Mouse (Mus musculus) midbrain, embryonic 10.5 days (tissue): ENCODE measurements around the gene Ankrd13c. TPM values are rescaled to one million over a fixed set of nuclear protein-coding genes. Genes with fewer than 3 reads are reported as not detected.
"Not testable (repeated sequence)": the region's sequence is repeated elsewhere in the genome, so short reads cannot be mapped to it uniquely, and the experiment has no call there.

Source experiments
- DNase-seq: peaks from one replicate; pipeline ENCODE4 v3.0.0-alpha.2; 2017; ENCODE audit warnings: low spot score
- H3K27ac ChIP-seq: fragments of 300-500 bp; sonication (generic); replicated peaks from 2 replicates; pipeline ENCODE4 v1.5.1; 2016; ENCODE audit warnings: mild to moderate bottlenecking
- H3K27me3 ChIP-seq: fragments of 300-500 bp; sonication (generic); 2 replicates; pipeline ENCODE4 v1.6.1; 2016; ENCODE audit warnings: low read depth, mild to moderate bottlenecking; ENCODE audit not compliant: poor library complexity, severe bottlenecking
- H3K36me3 ChIP-seq: fragments of 300-500 bp; sonication (generic); 2 replicates; pipeline ENCODE4 v1.6.1; 2016; ENCODE audit warnings: mild to moderate bottlenecking, moderate library complexity
- H3K4me1 ChIP-seq: fragments of 300-500 bp; sonication (generic); 2 replicates; pipeline ENCODE4 v1.6.1; 2016
- H3K4me3 ChIP-seq: fragments of 300-500 bp; sonication (generic); 2 replicates; pipeline ENCODE4 v1.5.1; 2016; ENCODE audit warnings: mild to moderate bottlenecking, moderate library complexity
- H3K9me3 ChIP-seq: fragments of 300-500 bp; sonication (generic); replicated peaks from 2 replicates; pipeline ENCODE4 v1.6.1; 2016; ENCODE audit warnings: mild to moderate bottlenecking
- WGBS: fragments of 180-500 bp; shearing (Covaris S2); methylation state at CpG from one replicate; pipeline ENCODE4 v1.1.7; 2016; 5-methylcytosine and 5-hydroxymethylcytosine counted together
- polyA plus RNA-seq: library from polyadenylated mRNA; unstranded; fragments of >200 nt; fragmentation: Nextera tagmentation; extraction: Ambion mirVana; gene quantifications from 2 replicates; pipeline ENCODE4 v1.2.1, GENCODE M21; 2016

The Ankrd13c gene
- polyA plus RNA-seq, 1 experiment from 2014 or later = 17.9 TPM

DNA sequence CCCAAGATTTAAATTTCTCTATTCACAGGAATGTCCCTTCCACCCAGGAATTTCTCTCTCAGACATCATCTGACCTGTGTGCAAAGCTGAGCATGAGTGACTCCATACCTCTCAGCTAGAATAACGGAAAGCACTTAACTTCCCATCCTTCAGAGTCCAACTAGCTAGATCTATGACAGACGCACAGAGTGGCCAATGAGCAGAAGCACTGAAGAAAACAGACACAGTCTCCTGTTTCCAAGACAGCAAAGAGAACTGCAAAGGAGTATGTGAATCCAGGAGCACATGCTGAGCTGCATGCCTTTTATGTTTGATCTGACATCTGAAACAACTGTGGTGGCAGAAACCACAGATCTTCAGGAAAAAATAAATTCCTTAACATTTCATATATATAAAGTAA lies 20.3 kb upstream of the Ankrd13c start:
- Histone ChIP-seq H3K27me3 (no peaks in the 10 kb centered on the region), H3K9me3 (no peaks in the 10 kb centered on the region), H3K4me1 (peaks cover 29% of the 10 kb centered on the region), H3K27ac (no peak overlapping the region), H3K36me3 (no peaks in the 10 kb centered on the region), H3K4me3 (no peak overlapping the region)
- WGBS = 55% methylated on average over 2 of the region's 2 CpGs
- DNase-seq = no peak

DNA sequence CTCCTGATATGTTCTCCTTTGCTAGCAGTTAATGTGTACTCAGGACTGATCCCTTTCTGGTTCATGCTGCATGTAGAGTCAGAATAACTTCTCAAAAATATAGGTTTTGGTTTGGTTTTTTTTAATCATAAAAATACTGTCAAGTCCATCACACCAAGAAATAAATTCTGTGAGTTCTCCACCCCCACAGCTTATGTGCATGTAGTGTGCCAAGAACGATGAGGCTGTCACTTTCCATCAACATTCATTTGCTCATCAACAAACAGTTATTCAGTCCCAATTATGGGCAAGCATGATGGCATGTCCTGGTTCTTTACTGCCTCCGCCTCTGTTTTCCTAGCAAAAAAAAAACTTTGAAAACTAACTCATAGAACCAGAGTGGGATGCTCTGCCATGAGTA lies 18.3 kb upstream of the Ankrd13c start:
- DNase-seq = no peak
- H3K27ac ChIP-seq = no peak overlapping the region
- no peak overlapping the region for H3K4me3 ChIP-seq
- WGBS = 93% methylated on average over 2 of the region's 2 CpGs
- H3K9me3 ChIP-seq = no peaks in the 10 kb centered on the region
- peaks cover 18% of the 10 kb centered on the region for H3K4me1 ChIP-seq
- H3K27me3 ChIP-seq = no peaks in the 10 kb centered on the region
- no peaks in the 10 kb centered on the region for H3K36me3 ChIP-seq

DNA sequence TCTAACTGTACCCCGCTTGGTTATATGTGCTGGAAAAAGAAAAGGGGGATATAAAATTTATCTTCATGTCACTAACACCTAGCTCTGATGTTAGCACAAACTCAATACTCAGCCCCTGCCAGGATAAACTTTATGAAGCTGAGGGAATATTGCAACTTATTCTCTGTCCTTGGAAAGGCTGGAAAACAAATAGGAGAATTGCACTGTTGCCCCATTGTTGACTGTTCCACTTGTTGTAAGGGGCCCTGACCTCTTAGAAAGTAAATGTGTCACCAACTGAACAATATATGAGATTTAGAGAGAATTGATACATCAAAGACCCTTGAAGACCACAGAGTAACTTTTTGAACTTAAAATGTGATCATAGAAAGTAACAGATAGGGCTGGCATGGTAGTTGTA lies 17.6 kb upstream of the Ankrd13c start:
- Histone ChIP-seq H3K27ac (no peak overlapping the region), H3K9me3 (no peaks in the 10 kb centered on the region), H3K4me1 (peaks cover 13% of the 10 kb centered on the region), H3K27me3 (no peaks in the 10 kb centered on the region), H3K36me3 (no peaks in the 10 kb centered on the region), H3K4me3 (no peak overlapping the region)
- WGBS = 92% methylated on average over 1 of the region's 1 CpGs
- DNase-seq = no peak

- Histone ChIP-seq H3K36me3 (no peaks in the 10 kb centered on the region), H3K27me3 (no peaks in the 10 kb centered on the region), H3K9me3 (no peaks in the 10 kb centered on the region), H3K27ac (no peak overlapping the region), H3K4me1 (0 out of 2 replicates have a peak, but pooled peaks cover 4% of the 10 kb centered on the region), H3K4me3 (no peak overlapping the region)
- DNase-seq = no peak
- 57% methylated on average over 3 of the region's 3 CpGs for WGBS
Measured at GRCm38 (mm10) chr3:157931592-157931991, 15.4 kb upstream of the Ankrd13c start.

DNA sequence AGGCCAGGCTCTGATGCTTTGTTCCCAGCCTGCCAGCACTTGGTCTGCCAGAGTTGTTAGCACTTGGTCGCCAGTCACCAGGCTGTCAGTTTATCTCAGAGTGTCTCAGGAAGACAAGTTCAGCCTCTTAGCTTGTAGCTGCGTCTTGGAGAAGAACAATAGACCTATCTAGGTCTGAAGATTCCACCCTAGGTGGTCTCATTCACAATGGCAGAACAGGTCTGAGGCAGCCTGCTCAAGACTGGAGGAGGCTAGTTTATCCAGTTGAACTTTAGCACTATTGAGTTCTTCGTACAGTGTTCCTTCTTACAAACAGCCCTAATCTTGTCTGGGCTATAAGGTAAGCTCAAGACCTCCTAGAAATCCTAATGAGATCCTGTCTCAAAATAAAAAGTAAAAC lies 15.0 kb upstream of the Ankrd13c start:
- Histone ChIP-seq H3K9me3 (no peaks in the 10 kb centered on the region), H3K27me3 (no peaks in the 10 kb centered on the region), H3K4me3 (no peak overlapping the region), H3K36me3 (no peaks in the 10 kb centered on the region), H3K27ac (no peak overlapping the region), H3K4me1 (0 out of 2 replicates have a peak, but pooled peaks cover 4% of the 10 kb centered on the region)
- DNase-seq = no peak
- 52% methylated on average over 3 of the region's 3 CpGs for WGBS

DNA sequence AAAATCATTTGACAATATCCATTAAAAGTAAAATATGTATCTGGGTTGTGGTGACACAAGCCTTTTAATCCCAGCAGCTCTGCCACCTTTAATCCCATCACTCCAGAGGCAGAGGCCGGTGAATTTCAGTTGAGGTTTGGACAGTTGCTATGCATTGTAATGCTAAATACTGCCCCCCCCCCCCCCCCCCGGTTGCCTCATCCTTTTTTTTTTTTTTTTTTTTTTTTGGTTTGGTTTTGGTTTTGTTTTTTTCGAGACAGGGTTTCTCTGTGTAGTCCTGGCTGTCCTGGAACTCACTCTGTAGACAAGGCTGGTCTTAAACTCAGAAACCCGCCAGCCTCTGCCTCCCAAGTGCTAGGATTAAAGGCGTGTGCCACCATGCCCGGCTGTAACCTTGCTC lies 13.8 kb upstream of the Ankrd13c start:
- H3K36me3 ChIP-seq, H3K4me1 ChIP-seq, DNase-seq, H3K27me3 ChIP-seq, H3K27ac ChIP-seq, H3K9me3 ChIP-seq, H3K4me3 ChIP-seq: not testable (repeated sequence)
- WGBS = 67% methylated on average over 6 of the region's 6 CpGs

GRCm38 (mm10) chr3:157934301-157934823 lies 12.7 kb upstream of the Ankrd13c start:
- Histone ChIP-seq H3K4me3 (no peak overlapping the region), H3K36me3 (no peaks in the 10 kb centered on the region), H3K27me3 (no peaks in the 10 kb centered on the region), H3K9me3 (no peaks in the 10 kb centered on the region), H3K4me1 (0 out of 2 replicates have a peak, but pooled peaks cover 4% of the 10 kb centered on the region), H3K27ac (no peak overlapping the region)
- no peak for DNase-seq
- WGBS = 84% methylated on average over 3 of the region's 3 CpGs

DNA sequence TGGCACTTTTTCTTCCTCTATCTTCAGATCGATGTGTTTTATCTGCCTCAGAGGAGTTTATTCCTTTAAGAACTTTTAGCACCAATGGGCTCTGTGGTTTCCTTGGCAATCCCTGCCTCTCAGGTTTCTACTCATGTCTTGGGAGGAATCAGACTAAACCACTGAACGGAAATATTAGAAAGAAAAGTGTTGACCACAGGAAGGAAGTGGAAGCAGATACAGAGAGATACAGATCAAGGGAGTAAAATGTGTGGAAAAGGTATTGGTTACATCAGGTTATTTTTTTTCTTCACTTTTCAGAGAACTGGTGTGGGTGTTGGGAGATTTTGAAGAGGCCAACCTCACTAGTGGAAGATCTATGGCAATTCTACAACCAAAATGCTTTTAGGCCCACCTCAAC lies 8.5 kb upstream of the Ankrd13c start:
- 81% methylated on average over 2 of the region's 2 CpGs for WGBS
- Histone ChIP-seq H3K27ac (no peak overlapping the region), H3K9me3 (no peaks in the 10 kb centered on the region), H3K27me3 (no peaks in the 10 kb centered on the region), H3K36me3 (no peaks in the 10 kb centered on the region), H3K4me3 (no peak overlapping the region), H3K4me1 (no peaks in the 10 kb centered on the region)
- no peak for DNase-seq

DNA sequence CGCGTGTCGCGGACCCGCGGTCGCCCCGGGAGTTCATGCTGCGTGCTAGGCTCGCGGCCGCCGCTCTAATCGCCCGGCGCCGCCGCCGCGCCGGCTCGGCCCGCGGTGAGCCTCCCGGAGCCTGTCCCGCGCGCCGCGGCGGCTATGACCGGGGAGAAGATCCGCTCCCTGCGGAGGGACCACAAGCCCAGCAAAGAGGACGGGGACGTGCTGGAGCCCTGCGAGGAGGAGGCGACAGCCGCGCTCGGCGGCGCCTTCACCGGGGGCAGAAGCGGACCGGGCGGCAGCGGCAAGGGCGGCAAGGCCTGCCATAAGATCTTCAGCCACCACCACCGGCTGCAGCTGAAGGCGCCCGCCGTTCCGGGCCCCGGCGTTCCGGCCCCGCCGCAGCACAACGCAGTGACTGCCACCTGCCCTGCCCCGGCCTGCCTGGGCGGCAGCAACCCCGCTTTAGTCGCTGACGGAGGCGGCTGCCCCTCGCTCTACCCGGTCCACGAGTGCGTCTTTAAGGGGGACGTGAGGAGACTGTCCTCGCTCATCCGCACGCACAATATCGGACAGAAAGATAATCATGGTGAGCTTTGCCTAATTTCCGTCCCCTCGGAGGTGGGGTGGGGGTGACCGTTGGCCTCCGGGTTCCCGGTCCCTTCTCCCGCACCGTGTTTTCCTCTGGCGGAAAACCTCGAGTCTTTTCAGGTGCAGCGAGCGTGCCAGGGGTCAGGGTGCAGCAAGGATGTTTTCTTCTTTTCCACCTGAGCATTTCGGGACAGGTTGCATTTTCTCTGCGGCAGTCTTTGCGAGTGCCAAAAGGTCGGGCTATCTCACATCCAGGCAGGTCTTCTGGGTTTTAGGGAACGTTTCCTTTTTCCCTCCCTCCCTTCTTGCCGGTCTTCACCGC lies 593 bp downstream of the Ankrd13c start:
- peak; percentile 63 for DNase-seq
- no peaks in the 10 kb centered on the region for H3K9me3 ChIP-seq
- peak overlapping the region; percentile 97 for H3K27ac ChIP-seq
- peaks cover 13% of the 10 kb centered on the region for H3K36me3 ChIP-seq
- peaks cover 24% of the 10 kb centered on the region for H3K4me1 ChIP-seq
- no peaks in the 10 kb centered on the region for H3K27me3 ChIP-seq
- H3K4me3 ChIP-seq = peak overlapping the region; percentile 97
- under 1% methylated on average over 87 of the region's 93 CpGs for WGBS

- Histone ChIP-seq H3K9me3 (no peaks in the 10 kb centered on the region), H3K27ac (no peak overlapping the region), H3K4me3 (no peak overlapping the region), H3K4me1 (peaks cover 20% of the 10 kb centered on the region), H3K27me3 (no peaks in the 10 kb centered on the region), H3K36me3 (peaks cover 13% of the 10 kb centered on the region)
- no peak for DNase-seq
- WGBS = 95% methylated on average over 2 of the region's 2 CpGs
Measured at GRCm38 (mm10) chr3:157952716-157953115, 5.7 kb downstream of the Ankrd13c start.

- 88% methylated on average over 2 of the region's 2 CpGs for WGBS
- Histone ChIP-seq H3K9me3 (no peaks in the 10 kb centered on the region), H3K27me3 (no peaks in the 10 kb centered on the region), H3K36me3 (peaks cover 19% of the 10 kb centered on the region), H3K27ac (no peak overlapping the region), H3K4me3 (no peak overlapping the region), H3K4me1 (no peaks in the 10 kb centered on the region)
- DNase-seq = no peak
Measured at GRCm38 (mm10) chr3:157955466-157955865, 8.4 kb downstream of the Ankrd13c start.

GRCm38 (mm10) chr3:157956201-157956600 lies 9.2 kb downstream of the Ankrd13c start:
- Histone ChIP-seq H3K27me3 (no peaks in the 10 kb centered on the region), H3K4me1 (no peaks in the 10 kb centered on the region), H3K9me3 (no peaks in the 10 kb centered on the region), H3K4me3 (no peak overlapping the region), H3K36me3 (peaks cover 16% of the 10 kb centered on the region), H3K27ac (no peak overlapping the region)
- over 99% methylated on average over 3 of the region's 3 CpGs for WGBS
- DNase-seq = no peak

GRCm38 (mm10) chr3:157957320-157957719 lies 10.3 kb downstream of the Ankrd13c start:
- no peaks in the 10 kb centered on the region for H3K9me3 ChIP-seq
- DNase-seq = no peak
- H3K27ac ChIP-seq = no peak overlapping the region
- H3K4me3 ChIP-seq = no peak overlapping the region
- peaks cover 20% of the 10 kb centered on the region for H3K36me3 ChIP-seq
- H3K27me3 ChIP-seq = no peaks in the 10 kb centered on the region
- no peaks in the 10 kb centered on the region for H3K4me1 ChIP-seq
